Mouse (Mus musculus) embryonic facial prominence, embryonic 11.5 days (tissue): ENCODE results near the gene Plod3. TPM values are rescaled to one million over a fixed set of nuclear protein-coding genes. Genes with fewer than 3 reads are reported as not detected.
"Not testable (repeated sequence)": the region's sequence is repeated elsewhere in the genome, so short reads cannot be mapped to it uniquely, and the experiment has no call there.

ENCODE experiments used
- ATAC-seq: fragments of 200-750 bp; cut with Nextera tagmentation; replicated peaks from 2 replicates; pipeline ENCODE4 v1.8.0; 2017; ENCODE audit warnings: low read depth; ENCODE audit not compliant: insufficient number of reproducible peaks, low FRiP score, low TSS enrichment
- DNase-seq: peaks from one replicate; pipeline ENCODE4 v3.0.0-alpha.2; 2015; ENCODE audit warnings: low spot score
- H3K27ac ChIP-seq: fragments of 300-500 bp; sonication (generic); replicated peaks from 2 replicates; pipeline ENCODE4 v1.5.1; 2014; ENCODE audit warnings: mild to moderate bottlenecking, low read depth, low read length, control low read depth
- H3K27me3 ChIP-seq: fragments of 300-500 bp; sonication (generic); 2 replicates; pipeline ENCODE4 v1.6.1; 2014; ENCODE audit warnings: mild to moderate bottlenecking, low read length, moderate library complexity, mixed read lengths; ENCODE audit not compliant: control insufficient read depth, insufficient read depth
- H3K36me3 ChIP-seq: fragments of 300-500 bp; sonication (generic); replicated peaks from 2 replicates; pipeline ENCODE4 v1.6.1; 2014; ENCODE audit warnings: low read depth, mild to moderate bottlenecking, low read length, moderate library complexity, mixed read lengths; ENCODE audit not compliant: control insufficient read depth, insufficient read depth
- H3K4me1 ChIP-seq: fragments of 300-500 bp; sonication (generic); 2 replicates; pipeline ENCODE4 v1.6.1; 2014; ENCODE audit warnings: low read length, mixed read lengths; ENCODE audit not compliant: control insufficient read depth, insufficient read depth
- H3K4me2 ChIP-seq: fragments of 300-500 bp; sonication (generic); 2 replicates; pipeline ENCODE4 v1.6.1; 2014; ENCODE audit warnings: low read depth, mild to moderate bottlenecking, control low read depth, low read length, moderate library complexity
- H3K4me3 ChIP-seq: fragments of 300-500 bp; sonication (generic); 2 replicates; pipeline ENCODE4 v1.5.1; 2014; ENCODE audit warnings: low read depth, low read length, control low read depth
- H3K9ac ChIP-seq: fragments of 300-500 bp; sonication (generic); replicated peaks from 2 replicates; pipeline ENCODE4 v1.6.1; 2014; ENCODE audit warnings: mild to moderate bottlenecking, control low read depth, low read length
- H3K9me3 ChIP-seq: fragments of 300-500 bp; sonication (generic); replicated peaks from 2 replicates; pipeline ENCODE4 v1.6.1; 2016; ENCODE audit warnings: mild to moderate bottlenecking, low read length, inconsistent platforms, mixed read lengths; ENCODE audit not compliant: control insufficient read depth
- WGBS: fragments of 180-500 bp; shearing (Covaris S2); extraction: QIAGEN DNeasy Blood & Tissue Kit; methylation state at CpG from one replicate; pipeline ENCODE4 v1.1.7; 2014; 5-methylcytosine and 5-hydroxymethylcytosine counted together
- polyA plus RNA-seq: library from polyadenylated mRNA; unstranded; fragments of >200 nt; fragmentation: Nextera tagmentation; extraction: Ambion mirVana; gene quantifications from 2 replicates; pipeline ENCODE4 v1.2.1, GENCODE M21; 2014

Gene Plod3
- polyA plus RNA-seq, 1 experiment from 2014 or later: 23.1 TPM

DNA sequence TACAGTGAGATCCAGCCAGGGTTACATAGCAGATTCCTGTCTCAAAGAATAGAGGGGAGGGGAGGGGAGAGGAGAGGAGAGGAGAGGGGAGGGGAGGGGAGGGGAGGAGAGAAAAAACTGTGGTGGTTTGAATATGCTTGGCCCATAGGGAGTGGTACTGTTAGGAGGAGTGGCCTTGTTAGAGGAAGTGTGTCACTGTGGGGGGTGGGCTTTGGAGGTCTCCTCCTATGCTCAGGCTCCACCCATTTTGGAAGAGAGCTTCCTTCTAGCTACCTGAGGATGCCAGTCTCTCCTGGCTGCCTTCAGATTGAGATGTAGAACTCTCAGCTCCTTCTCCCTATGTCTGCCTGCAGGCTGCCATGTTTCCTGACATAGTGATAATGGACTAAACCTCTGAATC, 38.9 kb upstream of the Plod3 start:
- Histone ChIP-seq H3K4me3 (no peak overlapping the region), H3K4me1 (no peaks in the 10 kb centered on the region), H3K4me2 (no peak overlapping the region), H3K9ac (no peak overlapping the region), H3K27ac (no peak overlapping the region), H3K36me3 (no peaks in the 10 kb centered on the region), H3K27me3 (no peaks in the 10 kb centered on the region), H3K9me3 (no peaks in the 10 kb centered on the region)
- ATAC-seq (no peak), DNase-seq (no peak)

DNA sequence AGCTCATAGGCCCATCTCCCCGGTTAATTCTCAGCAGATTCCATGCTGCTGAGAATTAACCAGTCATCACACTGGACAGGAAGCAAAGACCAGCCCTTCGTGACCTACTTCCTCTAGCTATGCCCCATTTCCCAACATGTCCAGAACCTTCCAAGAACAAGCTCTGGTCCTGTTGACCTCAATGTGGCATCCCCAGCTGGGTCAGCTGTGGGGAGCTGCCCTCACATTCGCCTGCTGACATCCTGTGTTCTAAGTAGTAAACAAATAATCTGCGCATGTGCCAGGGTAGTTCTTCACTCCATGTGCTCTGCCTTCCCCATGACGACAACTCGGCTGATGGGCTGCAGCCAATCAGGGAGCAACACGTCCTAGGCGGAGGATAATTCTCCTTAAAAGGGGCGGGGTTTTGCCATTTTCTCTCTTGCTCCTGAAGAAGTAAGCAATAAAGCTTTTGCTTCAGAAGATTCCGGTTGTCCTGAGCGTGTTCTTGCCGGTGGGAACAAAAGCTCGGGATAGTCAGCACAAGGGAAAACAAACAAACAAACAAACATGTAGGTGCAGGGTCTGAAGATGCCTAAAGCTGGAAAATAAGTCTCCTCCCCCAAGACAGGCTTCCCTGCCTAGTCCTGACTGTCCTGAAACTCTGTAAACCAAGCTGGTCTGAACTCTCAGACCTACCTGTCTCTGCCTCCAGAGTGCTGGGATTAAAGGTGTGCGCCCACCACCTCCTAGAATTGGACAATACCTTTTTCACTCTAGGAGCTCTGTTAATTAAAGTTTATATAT, 37.1 kb upstream of the Plod3 start:
- not testable (repeated sequence) for H3K9me3 ChIP-seq, H3K4me1 ChIP-seq, H3K4me3 ChIP-seq, H3K27ac ChIP-seq, ATAC-seq, H3K4me2 ChIP-seq, DNase-seq, H3K36me3 ChIP-seq, H3K27me3 ChIP-seq, H3K9ac ChIP-seq
- WGBS: 87% methylated on average over 14 of the region's 14 CpGs

DNA sequence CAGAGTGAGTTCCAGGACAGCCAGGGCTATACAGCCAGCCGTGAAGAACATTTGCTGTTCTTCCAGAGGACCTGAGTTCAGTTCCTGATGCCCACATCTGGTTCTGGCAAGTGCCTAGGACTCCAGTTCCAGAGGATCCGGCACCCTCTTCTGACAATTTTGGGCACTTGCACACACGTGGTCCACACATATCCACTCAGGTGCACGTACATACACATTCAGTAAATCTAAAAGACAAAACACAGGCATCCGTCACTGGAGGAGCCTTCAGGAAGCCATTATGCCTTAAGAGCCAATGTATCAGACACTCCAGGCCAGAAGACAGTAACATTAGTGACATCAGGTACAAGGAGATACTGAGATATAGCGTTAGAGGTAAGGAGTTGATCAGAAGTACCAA, 36.3 kb upstream of the Plod3 start:
- Histone ChIP-seq H3K9ac (no peak overlapping the region), H3K36me3 (no peaks in the 10 kb centered on the region), H3K27me3 (no peaks in the 10 kb centered on the region), H3K4me3 (no peak overlapping the region), H3K9me3 (no peaks in the 10 kb centered on the region), H3K4me2 (no peak overlapping the region), H3K27ac (no peak overlapping the region), H3K4me1 (no peaks in the 10 kb centered on the region)
- DNase-seq (no peak), ATAC-seq (no peak)
- WGBS: 89% methylated on average over 6 of the region's 6 CpGs

DNA sequence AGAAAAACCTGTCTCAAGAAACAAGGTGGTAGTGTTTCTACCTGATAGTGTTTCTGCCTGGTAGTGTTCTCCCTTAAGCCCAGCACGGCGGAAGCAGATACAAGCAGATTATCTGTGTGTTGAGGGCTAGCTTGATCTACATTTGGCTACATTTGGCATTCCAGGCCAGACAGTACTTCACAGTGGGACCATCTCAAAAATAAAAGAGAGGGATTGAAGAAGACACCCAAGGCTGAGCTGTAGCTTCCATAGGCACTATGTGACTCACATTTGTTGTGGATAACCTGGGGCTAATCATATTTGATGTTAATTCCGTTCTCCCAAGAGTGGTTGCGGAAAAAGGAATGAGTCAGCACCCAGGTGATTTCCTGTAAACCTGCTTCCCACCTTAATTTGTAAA, 34.7 kb upstream of the Plod3 start:
- WGBS: 77% methylated on average over 4 of the region's 4 CpGs
- no peaks in the 10 kb centered on the region for H3K27me3 ChIP-seq
- H3K4me3 ChIP-seq: no peak overlapping the region
- no peak for DNase-seq
- H3K36me3 ChIP-seq: no peaks in the 10 kb centered on the region
- H3K9ac ChIP-seq: no peak overlapping the region
- no peak overlapping the region for H3K4me2 ChIP-seq
- H3K27ac ChIP-seq: no peak overlapping the region
- ATAC-seq: no peak
- H3K4me1 ChIP-seq: no peaks in the 10 kb centered on the region
- no peaks in the 10 kb centered on the region for H3K9me3 ChIP-seq

DNA sequence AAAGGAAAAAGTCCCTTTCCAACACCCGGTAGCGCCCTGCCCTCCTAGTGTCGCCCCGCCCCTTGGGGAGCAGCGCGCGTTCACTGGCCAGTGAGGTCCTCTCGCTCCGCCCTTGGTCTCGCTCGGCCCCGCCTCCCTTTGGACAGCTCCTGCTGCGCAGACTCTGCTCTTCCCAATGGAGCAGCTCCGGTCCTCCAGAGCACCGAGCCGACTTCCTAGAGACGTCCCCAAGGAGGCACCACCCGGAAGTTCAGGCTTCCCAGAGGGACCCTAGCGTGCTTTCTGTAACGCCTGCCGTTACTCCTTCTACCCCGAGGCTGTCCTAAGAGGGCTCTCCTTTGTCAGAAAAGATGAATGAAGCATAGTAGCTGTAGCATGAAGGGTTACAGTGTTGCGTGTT, 33.8 kb upstream of the Plod3 start, which contains the start of gene Fis1:
Gene Fis1 (plus strand): TSS at position 261 of the 400 bp plus-strand sequence.
- WGBS: 0% methylated on average over 23 of the region's 23 CpGs
- no peaks in the 10 kb centered on the region for H3K27me3 ChIP-seq
- no peaks in the 10 kb centered on the region for H3K4me1 ChIP-seq
- no peak within 1 kb of the TSS for H3K27ac ChIP-seq
- ATAC-seq (peak; percentile 93), DNase-seq (peak; percentile 99)
- no peaks in the 10 kb centered on the region; the same call in 1 of the 2 replicates for H3K36me3 ChIP-seq
- peak within 1 kb of the TSS; percentile 58 for H3K4me3 ChIP-seq
- H3K9me3 ChIP-seq: no peaks in the 10 kb centered on the region
- peak within 1 kb of the TSS; percentile 64 for H3K4me2 ChIP-seq
- H3K9ac ChIP-seq: peak within 1 kb of the TSS; percentile 68

DNA sequence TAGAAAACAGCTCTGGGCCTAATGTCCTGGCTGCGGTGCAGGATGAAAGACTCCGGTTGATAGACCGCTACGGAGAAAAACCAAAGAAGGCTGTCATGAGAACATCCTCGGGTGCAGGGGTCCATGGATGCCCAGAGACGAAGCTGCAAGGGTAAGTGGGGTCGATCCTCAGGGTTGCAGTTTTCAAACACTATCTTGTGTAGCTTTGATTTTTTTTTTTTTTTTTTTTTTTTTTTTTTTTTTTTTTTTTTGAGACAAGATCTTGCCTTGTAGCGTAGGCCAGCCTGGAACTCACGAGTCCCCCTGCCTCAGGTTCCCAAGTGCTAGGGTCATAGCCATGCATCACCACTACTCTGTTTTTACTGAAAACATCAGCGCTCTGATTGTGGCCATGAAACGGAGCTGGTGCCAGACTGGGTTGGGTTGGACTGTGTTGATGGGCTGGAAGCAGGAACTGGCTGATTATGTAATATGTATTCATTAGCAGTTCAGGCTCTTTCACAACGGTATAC, 33.3 kb upstream of the Plod3 start:
- H3K27ac ChIP-seq: no peak overlapping the region
- ATAC-seq: no peak
- H3K4me2 ChIP-seq: peak overlapping the region; percentile 64

DNA sequence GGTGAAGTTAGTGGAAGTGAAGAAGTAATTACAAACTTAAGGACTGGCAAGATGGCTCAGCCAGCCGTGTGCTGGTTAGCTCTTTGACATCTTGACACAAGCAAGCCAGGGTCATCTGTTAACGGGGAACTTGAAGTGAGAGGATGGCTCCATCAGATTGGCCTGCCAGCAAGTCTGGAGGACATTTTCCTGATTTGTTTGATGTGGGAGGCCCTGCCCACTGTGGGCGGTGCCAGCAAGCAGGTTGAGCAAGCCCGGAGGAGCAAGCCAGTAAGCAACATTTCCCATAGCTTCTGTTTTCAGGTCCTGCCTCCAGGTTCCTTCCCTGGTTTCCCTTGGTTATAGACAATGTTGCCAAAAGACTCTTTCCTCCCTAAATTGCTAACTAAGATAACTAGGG, 31.2 kb upstream of the Plod3 start:
- H3K9ac ChIP-seq: no peak overlapping the region
- no peaks in the 10 kb centered on the region for H3K9me3 ChIP-seq
- no peak overlapping the region for H3K4me3 ChIP-seq
- no peak overlapping the region for H3K4me2 ChIP-seq
- no peak overlapping the region for H3K27ac ChIP-seq
- WGBS: 84% methylated on average over 4 of the region's 4 CpGs
- no peak for DNase-seq
- no peaks in the 10 kb centered on the region for H3K27me3 ChIP-seq
- no peaks in the 10 kb centered on the region; the same call in 1 of the 2 replicates for H3K36me3 ChIP-seq
- no peak for ATAC-seq
- no peaks in the 10 kb centered on the region for H3K4me1 ChIP-seq

More for the DNA sequence above, 33.3 kb upstream of the Plod3 start:
- 3% methylated on average over 12 of the region's 12 CpGs for WGBS
- Histone ChIP-seq H3K36me3 (no peaks in the 10 kb centered on the region; the same call in 1 of the 2 replicates), H3K4me3 (peak overlapping the region; percentile 58), H3K27me3 (no peaks in the 10 kb centered on the region), H3K9me3 (no peaks in the 10 kb centered on the region), H3K9ac (peak overlapping the region; percentile 68), H3K4me1 (no peaks in the 10 kb centered on the region)
- DNase-seq: no peak

DNA sequence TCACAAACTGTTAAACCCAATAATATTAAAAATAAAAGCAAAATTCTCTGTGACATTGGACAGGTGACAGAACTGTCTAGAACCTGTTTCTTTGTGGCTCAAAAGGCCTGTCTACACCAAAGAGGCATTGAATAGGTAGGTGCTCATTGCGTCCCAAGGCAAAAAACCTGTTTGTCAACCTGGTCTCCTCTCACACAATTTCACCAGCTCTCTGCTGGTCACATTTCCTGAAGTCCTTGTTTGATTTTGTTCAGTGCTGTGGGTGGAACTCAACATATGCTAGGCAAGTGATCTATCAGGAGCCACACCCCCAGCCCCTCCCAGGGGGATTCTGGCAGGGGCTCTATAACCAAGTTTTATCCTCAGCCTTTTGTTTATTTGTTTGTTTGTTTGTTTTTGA, 29.6 kb upstream of the Plod3 start:
- Histone ChIP-seq H3K27ac (no peak overlapping the region), H3K4me3 (no peak overlapping the region), H3K4me2 (no peak overlapping the region), H3K4me1 (no peaks in the 10 kb centered on the region), H3K9ac (no peak overlapping the region), H3K9me3 (no peaks in the 10 kb centered on the region), H3K27me3 (no peaks in the 10 kb centered on the region), H3K36me3 (no peaks in the 10 kb centered on the region; the same call in 1 of the 2 replicates)
- no peak for DNase-seq
- WGBS: 97% methylated on average over 1 of the region's 1 CpGs
- ATAC-seq: no peak
